Mouse (Mus musculus): Measurements from ENCODE around the gene Donson.

DNA sequence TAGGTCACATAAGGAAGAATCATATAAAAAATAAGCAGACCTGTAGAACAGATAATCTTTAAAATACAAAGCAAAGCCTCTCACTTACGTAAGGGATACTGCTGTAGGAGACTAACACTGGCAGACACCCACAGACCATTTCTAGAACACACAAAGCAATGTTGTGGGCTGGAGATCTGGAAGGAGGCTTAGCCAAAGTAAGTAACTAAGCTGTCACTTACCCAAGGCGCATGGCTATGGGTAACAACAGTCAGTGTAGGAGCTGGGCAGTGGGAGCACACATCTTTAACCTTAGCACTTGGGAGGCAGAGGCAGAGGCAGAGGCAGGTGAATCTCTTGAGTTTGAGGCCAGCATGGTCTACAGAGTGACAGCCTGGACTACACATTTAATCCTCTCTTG, 48.9 kb downstream of the Donson start:
- TF ChIP-seq CTCF (IDR thresholded peaks at IDR 0.05; ENCODE audit: control insufficient read depth, insufficient read depth, insufficient read length) (no peak), CEBPB (IDR thresholded peaks at IDR 0.05; ENCODE audit: low read depth) (no peak), MAX (IDR thresholded peaks at IDR 0.05) (no peak)

Data from C2C12 (cell line).